Mouse (Mus musculus) spleen, adult 2 months (tissue): ENCODE results near the gene Lyst. TPM values are rescaled to one million over a fixed set of nuclear protein-coding genes. Genes with fewer than 3 reads are reported as not detected.

ENCODE experiments used
- DNase-seq, 2 experiments: peaks; one replicate each; pipeline versions ENCODE4 v3.0.0 to v3.0.0-alpha.2; 2012 to 2021; ENCODE audit warnings: low spot score in 2 of 2, low read depth in 1 of 2
- H3K27ac ChIP-seq: fragments of 200-500 bp; 2 replicates; pipeline ENCODE4 v1.5.1; 2012; ENCODE audit warnings: low read length, inconsistent platforms; ENCODE audit not compliant: insufficient read depth
- H3K27me3 ChIP-seq: fragments of 200-500 bp; 2 replicates; pipeline ENCODE4 v1.6.1; 2012; ENCODE audit warnings: mild to moderate bottlenecking, moderate library complexity, low read length, inconsistent platforms; ENCODE audit not compliant: control insufficient read depth, insufficient read depth
- H3K36me3 ChIP-seq: fragments of 200-500 bp; 2 replicates; pipeline ENCODE4 v1.6.1; 2012; ENCODE audit warnings: mild to moderate bottlenecking, low read length, inconsistent platforms; ENCODE audit not compliant: control insufficient read depth, insufficient read depth
- H3K4me1 ChIP-seq: fragments of 200-500 bp; 2 replicates; pipeline ENCODE4 v1.6.1; 2011; ENCODE audit warnings: inconsistent platforms; ENCODE audit not compliant: control insufficient read depth, insufficient read depth, insufficient read length
- H3K4me3 ChIP-seq: fragments of 200-500 bp; 2 replicates; pipeline ENCODE4 v1.5.1; 2011; ENCODE audit warnings: mild to moderate bottlenecking, inconsistent platforms; ENCODE audit not compliant: insufficient read depth, insufficient read length; ENCODE audit errors: extremely low read depth
- CTCF ChIP-seq: fragments of 200-500 bp; IDR thresholded peaks from 2 replicates; pipeline ENCODE4 v1.5.1; 2011; ENCODE audit warnings: mild to moderate bottlenecking, inconsistent platforms; ENCODE audit not compliant: insufficient read depth, insufficient read length, insufficient replicate concordance; ENCODE audit errors: extremely low read depth
- POLR2A ChIP-seq: fragments of 200-500 bp; IDR thresholded peaks from 2 replicates; pipeline ENCODE4 v1.6.1; 2011; ENCODE audit warnings: low read depth, low read length, inconsistent platforms
- WGBS: fragments of 180-500 bp; shearing (Covaris S2); methylation state at CpG from one replicate; pipeline ENCODE4 v1.1.7; 2018; 5-methylcytosine and 5-hydroxymethylcytosine counted together
- polyA plus RNA-seq: library from polyadenylated mRNA; depleted of rRNA; stranded (reverse); fragments of >200 nt; gene quantifications from 2 replicates; pipeline ENCODE4 v1.2.3, GENCODE M21; 2012

Lyst gene
- polyA plus RNA-seq, 1 experiment: 11.3 TPM

DNA sequence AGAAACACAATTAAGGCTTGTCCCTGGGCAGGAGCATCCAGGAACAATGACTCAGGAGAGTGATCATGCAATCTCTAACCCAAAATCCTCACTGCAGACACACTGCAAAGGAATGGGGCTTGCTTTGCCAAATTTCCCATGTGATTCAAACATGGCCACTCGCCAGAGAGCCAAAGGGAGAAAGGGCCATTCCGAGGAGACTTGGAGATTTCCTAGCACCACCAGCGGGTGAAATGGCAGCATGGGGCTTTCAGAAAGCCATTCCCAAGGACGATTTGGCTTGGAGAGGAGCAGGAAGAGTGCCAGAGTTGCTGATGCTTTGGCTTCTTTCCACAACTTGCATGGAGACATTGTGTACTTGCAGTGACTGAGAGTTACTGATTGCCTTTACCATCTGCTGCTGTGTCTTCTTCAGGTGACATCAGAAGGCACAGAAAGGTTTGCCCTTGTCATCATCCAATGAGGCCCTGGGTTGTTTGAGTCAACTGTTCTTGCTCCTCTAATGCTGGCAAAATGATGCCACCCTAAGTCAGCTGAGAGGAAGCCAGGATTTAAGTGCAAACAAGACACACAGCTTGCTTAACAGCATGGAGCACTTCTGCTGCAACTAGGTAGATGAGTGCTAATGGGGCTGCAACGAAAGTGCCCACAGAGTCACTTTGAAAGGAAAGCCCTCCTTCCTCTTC, 16.5 kb upstream of the Lyst start:
- 78% methylated on average over 5 of the region's 5 CpGs for WGBS
- Histone ChIP-seq H3K4me1 (no peaks in the 10 kb centered on the region), H3K36me3 (no peaks in the 10 kb centered on the region), H3K27ac (no peak overlapping the region), H3K4me3 (no peak overlapping the region), H3K27me3 (no peaks in the 10 kb centered on the region)
- no peak for DNase-seq
- TF ChIP-seq POLR2A: no peak
- no peak for TF ChIP-seq CTCF

DNA sequence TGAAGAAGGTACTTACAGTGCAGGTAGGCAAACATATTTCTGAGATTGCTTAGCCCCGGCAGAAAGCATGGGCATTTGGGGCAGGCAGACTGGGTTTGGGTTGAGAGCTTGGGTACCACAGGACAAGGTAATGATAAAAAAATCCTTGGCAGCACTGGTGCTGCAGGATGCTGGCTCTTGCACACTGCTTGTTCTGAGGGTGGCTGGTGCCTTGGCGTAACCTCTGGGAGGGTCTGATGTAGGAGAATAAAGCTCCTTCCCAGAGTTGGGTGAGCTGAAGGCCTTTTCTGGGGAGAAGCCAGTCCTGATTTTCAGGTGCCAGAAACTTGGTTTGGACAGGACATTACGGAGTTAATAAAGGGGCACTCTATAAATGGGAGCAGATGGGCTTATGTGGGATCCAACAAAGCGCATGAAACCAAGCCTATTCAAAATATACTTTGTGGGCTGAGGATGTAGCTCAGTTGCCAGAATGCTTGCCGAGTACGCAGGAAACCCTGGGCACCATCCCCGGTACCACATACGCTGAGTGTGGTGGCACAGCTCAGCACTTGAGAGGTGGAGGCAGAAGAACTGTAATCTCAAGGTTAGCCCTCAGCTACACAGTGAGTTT, 15.8 kb upstream of the Lyst start:
- Histone ChIP-seq H3K27ac (no peak overlapping the region), H3K4me1 (no peaks in the 10 kb centered on the region), H3K4me3 (no peak overlapping the region), H3K36me3 (no peaks in the 10 kb centered on the region), H3K27me3 (no peaks in the 10 kb centered on the region)
- 82% methylated on average over 8 of the region's 8 CpGs for WGBS
- TF ChIP-seq CTCF (no peak), POLR2A (no peak)
- no peak for DNase-seq

- H3K27ac ChIP-seq: no peak overlapping the region
- 86% methylated on average over 8 of the region's 8 CpGs for WGBS
- DNase-seq: no peak
Measured at GRCm38 (mm10) chr13:13575106-13575505, 15.1 kb upstream of the Lyst start.

DNA sequence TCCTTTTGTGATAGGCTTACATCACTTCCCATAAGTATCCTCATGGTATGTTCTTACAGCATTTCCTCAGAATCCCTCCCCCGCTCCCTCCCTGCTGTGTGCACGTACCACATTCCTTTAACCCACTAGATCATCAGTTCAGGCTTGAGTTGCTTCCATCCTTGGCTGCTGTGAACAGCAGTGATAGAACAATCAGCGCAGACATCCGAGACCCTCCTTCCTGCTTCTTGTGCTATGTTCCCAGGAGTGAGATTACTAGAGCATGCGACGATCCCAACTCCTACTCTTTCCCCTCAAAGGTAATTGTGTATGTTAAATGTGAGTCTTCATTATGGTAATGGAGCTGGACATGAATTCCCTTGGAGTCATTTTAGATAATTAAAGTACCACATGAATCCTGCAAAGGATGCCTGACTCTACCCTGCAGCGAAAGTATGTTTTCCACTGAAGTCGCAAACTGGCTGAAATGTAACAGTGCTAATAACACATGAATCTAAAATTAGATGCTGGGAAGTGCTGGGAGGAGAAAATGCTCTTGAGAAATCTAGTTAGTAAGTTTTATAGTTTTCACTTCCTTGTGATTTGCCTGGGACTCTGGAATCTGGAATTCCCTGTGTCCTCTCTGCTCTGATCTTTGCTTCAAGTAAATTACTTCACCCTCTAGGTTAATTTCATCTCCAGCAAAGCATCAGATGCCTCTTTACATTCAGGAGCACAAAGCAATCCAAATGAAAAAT, 13.6 kb upstream of the Lyst start:
- Histone ChIP-seq H3K4me1 (no peaks in the 10 kb centered on the region), H3K36me3 (no peaks in the 10 kb centered on the region), H3K27me3 (no peaks in the 10 kb centered on the region), H3K4me3 (no peak overlapping the region), H3K27ac (no peak overlapping the region)
- DNase-seq: no peak
- no peak for TF ChIP-seq POLR2A
- WGBS: 84% methylated on average over 8 of the region's 8 CpGs

More at GRCm38 (mm10) chr13:13575106-13575505, 15.1 kb upstream of the Lyst start:
- no peak overlapping the region for H3K4me3 ChIP-seq
- no peaks in the 10 kb centered on the region for H3K4me1 ChIP-seq
- no peaks in the 10 kb centered on the region for H3K36me3 ChIP-seq
- TF ChIP-seq CTCF (no peak), POLR2A (no peak)
- H3K27me3 ChIP-seq: no peaks in the 10 kb centered on the region

DNA sequence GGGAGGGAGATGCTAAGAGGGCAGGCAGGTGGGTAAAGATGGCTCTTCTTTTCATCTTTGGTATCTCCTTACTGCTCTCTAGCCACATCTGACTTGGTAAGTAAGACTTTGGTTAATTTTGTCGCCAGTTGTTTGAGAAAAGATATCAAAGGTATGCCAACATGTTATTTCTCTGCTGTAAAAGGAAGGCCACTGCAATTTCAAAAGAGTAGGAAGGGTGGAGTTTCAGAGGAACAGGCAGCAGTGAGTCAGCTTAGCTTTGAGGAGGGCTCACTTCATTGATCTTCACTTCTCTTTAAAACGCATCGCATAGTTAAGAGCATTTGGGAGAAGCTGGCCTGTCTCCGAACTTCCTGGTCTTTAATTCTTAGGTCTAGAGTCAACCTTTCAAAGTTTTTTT, 8.2 kb upstream of the Lyst start:
- TF ChIP-seq CTCF (no peak), POLR2A (no peak)
- H3K4me1 ChIP-seq: peaks cover 4% of the 10 kb centered on the region; the same call in 1 of the 2 replicates
- no peaks in the 10 kb centered on the region for H3K27me3 ChIP-seq
- WGBS: 51% methylated on average over 4 of the region's 4 CpGs
- DNase-seq: no peak
- no peak overlapping the region for H3K4me3 ChIP-seq
- no peak overlapping the region; the same call in 1 of the 2 replicates for H3K27ac ChIP-seq
- no peaks in the 10 kb centered on the region for H3K36me3 ChIP-seq

DNA sequence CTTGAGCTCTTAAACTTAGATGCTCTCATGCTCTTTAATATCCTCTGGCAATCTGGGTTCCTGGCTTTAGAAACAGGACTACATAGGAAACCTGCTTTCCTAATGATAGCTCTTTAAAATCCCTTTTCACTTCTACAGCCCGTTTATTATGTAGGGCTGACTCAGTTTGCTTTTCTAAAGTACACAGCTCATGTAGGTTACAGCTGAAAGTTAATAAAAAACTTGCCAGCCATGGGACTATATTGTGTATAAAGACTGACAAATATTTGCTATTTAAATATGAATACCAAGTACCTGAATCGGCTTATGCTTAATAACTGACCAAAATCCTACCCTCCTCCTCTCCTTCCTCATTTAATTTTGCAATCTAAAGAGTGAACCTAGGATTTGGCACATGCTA, 6.7 kb upstream of the Lyst start:
- Histone ChIP-seq H3K27ac (no peak overlapping the region), H3K4me3 (no peak overlapping the region), H3K4me1 (peaks cover 4% of the 10 kb centered on the region; the same call in 1 of the 2 replicates), H3K36me3 (no peaks in the 10 kb centered on the region), H3K27me3 (no peaks in the 10 kb centered on the region)
- WGBS: 73% methylated on average over 2 of the region's 2 CpGs
- no peak for DNase-seq
- TF ChIP-seq CTCF (no peak), POLR2A (no peak)
